Mouse (Mus musculus): ENCODE results near the gene Ccr4.

Gene Ccr4

DNA sequence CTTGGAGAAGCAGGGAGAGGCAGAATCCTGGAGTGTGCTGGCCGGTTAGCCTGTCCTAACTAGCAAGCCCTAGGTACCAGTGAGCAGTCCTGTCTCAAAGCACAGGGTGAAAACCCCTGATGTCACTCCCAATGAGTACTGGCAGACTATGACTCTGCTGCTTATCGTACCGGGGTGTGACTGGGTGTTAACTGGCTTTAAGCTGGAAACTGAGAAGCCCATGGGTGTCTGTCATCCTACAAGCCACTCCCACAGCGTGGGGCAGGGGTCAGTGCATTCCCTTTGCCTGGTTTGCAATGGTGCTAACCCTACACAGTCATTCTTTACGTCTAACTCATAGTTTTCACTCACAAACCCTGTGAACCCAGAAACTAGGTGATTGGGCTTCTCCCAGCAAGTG lies 36.5 kb downstream of the Ccr4 start:
- no peak for DNase-seq

DNA sequence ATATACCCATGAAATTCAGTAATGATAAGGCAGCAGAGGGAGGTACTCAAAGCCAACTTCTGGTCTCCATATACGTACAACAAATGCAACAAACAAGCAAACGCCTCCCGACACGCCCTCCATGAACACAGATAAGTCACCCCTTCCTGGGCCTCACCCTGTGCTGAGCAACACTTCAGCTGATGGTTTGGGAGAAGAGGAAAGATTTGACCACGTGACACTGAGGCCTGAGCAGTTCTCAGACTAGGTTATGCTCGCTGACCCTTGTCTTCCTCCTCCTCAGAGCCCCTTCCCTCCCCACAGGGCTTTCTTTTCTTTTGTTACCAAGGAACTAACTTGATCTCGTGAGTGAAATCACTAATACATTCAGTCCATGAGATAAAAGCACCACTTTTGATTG lies 37.8 kb downstream of the Ccr4 start:
- no peak for DNase-seq

DNA sequence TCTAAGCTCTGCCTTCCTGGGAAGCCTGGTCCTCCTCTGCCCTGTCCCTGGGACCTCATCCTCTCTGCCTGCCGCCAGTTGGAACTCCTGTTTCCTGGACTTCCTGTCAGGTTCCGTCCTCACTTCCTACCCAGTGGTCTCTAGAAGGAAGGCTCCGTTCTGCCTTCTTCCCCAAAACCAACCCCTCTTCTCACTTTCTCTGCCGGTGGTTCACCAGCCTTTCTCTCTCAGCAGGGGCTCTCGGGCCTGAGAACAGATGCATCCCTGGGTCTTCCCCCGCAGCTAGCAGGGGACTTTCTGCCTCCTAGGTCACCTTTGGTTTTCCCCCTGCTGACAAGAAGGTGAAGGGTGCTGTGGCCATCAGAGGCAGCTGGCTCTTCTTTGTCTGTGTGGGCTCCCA lies 39.3 kb downstream of the Ccr4 start:
- no peak for DNase-seq

DNA sequence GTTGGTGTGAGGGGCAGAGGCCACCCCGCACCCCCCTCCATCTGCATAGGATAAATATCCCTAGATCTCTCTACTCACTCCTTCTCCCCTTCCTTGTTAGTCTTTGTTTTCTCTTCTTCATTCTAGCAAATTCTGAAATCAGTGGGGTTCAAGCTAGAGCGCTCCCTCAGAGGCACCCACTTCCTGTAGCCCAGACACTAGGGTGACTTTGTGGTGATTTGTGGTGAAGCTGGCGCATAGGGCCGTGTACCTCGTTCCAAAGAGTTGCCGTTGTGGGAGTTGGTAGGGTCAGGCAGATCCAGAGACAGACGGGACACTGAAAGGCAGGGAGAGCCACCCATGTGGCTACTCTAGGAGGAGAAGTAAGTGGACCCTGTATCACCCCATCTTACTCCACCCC lies 42.1 kb downstream of the Ccr4 start:
- no peak for DNase-seq

DNA sequence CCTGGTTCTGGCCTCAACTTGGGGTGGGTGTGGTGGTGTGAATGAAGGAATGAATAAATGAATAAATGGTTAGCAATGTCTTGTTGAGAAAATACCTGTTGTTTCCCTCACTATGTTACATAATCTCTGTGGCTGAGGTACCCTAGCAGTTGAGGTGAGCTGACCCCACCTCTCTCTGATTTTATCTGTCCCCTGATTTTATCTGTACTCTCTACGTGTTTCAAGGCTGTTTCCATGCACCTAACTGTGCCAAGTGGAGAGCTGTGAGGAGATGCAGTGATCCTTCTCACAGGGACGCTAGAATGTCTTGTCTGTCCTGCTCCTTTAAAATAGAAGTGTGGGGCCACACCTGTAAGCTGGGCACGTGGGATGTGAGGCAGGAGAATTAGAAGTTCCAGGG lies 46.3 kb downstream of the Ccr4 start:
- DNase-seq = no peak

DNA sequence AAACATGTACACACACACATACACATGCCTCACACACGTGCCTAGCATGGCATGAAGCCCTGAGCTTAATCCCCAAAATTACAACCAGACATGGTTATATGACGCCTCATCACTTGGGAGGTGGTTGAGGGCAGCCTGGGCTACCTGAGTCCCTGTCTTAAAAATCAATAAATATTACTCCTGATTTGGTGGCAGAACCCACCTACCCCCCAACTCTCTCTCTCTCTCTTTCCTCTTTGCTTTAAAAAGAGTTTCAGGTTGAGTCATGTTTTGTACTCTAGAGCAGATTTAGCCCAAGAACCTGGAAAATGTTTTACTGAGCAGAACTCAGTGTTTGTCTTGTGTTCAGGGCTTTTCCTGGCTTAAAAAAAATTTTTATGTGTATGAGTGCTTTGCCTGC lies 49.3 kb downstream of the Ccr4 start:
- no peak for DNase-seq

DNA sequence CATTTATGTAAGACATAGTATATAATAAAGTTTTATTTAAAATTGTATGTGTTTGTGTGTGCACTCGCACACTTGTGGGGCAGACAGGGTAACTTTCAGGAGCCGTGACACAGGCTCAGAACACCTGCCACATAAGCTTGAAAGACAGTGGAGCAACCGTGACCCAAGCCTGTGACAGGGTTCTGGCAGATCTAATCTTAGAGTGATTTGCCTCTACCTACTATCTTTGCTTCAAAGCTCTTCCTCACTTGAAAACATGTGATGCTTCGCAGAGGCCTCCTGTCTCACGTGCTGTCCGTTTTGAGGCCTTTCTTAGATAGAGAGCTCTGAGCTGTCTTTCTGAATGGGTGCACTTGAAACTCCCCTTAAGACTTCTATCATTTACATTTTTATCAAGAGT lies 52.3 kb downstream of the Ccr4 start:
- peak; percentile 36 to 67 for DNase-seq

DNA sequence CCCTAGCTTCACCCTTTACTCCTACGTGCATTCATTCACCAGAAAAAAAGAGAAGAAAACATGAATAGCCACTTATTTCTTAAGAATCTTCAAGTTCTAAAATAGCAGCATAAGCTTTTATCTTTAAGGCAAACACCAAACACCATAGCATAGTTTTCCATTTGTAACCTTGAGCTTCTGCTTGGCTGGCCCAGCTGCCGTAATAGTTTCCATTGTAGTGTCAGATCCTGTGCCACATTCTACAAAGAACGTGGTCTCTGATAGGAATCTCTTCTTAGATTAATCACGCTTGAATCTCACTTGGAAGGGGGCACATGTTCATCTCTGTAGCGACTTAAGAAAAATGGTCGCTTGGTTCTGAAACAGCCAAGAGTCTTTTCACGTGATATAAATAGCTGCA lies 53.1 kb downstream of the Ccr4 start:
- peak in 1 of 2 experiments; percentile 31 for DNase-seq

DNA sequence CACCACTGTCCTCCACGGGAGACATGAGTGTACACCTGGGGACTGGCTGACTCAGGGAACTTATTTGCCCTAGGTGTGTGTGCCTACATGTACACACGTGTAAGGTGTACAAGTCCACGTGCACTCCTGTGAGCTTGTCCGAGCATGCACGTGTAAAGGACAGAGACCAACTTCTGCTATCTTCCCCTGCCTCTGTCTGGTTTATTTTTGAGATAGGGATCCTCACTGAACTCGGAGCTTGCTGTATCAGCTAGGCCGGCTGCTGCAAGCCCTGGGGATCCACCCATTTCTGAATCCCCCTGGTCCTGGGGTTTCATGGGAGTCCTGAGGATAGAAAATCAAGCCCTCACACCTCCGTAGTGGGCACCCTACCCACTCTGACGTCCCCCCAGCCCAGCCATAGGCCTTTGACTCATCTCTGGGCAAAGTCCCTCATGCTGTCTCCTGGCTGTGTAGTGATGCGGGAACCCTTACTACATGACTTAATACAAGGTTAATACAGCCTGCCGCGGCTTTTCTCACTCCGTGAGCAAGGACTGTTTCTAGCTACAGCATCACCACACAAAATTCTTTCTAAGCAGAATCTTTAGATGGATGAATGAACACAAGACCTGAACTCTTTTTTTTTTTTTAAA lies 55.5 kb downstream of the Ccr4 start:
- no peak for DNase-seq

DNA sequence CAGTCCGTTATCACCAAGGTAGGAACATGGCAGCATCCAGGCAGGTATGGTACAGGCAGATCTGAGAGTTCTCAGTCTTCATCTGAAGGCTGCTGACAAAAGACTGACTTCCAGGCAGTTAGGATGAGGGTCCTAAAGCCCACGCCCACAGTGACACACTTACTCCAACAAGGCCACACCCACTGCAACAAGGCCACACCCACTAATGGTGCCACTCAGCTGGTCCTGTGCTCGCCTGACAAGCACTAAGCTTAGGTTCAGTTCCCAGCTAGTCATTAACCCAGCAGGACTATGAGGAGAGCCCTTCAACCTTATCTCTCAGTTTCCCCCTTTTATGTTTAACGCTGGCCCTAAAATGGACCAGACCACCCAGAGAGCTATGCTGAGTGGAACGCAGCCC lies 56.0 kb downstream of the Ccr4 start:
- no peak for DNase-seq

DNA sequence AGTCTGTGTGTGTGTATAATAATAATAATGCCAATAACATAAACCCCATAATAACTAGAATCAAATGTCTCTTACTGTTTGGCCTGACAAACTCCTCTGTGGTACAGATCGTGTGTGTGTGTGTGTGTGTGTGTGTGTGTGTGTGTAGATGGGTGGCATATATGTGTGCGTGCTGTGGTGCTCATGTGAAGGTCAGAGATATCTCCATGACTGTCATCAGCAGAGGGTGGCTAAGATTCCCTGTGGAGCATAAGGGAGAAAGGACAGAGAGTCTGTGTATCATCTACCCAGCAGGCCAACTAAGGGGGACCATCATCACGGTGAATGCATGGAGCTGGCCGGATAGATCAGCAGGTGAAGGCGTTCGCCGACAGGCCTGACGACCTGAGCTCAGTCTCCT lies 57.8 kb downstream of the Ccr4 start:
- DNase-seq = no peak

DNA sequence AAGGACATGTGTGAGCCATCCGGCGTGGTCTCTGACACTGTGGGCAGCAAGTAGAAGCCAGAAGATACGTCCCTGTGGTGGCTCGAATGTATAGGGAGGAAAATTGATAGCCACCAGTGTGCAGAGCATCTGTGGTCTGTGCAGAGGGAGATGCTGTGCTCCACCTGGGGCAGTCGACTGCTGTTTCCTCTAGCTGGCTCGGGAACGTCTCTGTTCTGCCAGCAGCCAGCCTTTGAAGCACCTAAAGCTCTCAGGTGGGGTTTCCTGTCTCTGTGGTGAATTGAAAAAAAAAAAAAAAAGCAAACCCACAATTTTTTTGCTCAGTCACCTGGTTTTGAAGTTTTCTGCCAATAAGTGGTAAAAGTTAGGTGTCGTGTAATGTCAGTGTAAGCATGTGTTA lies 61.4 kb downstream of the Ccr4 start:
- DNase-seq = peak; percentile 78 to 88

DNA sequence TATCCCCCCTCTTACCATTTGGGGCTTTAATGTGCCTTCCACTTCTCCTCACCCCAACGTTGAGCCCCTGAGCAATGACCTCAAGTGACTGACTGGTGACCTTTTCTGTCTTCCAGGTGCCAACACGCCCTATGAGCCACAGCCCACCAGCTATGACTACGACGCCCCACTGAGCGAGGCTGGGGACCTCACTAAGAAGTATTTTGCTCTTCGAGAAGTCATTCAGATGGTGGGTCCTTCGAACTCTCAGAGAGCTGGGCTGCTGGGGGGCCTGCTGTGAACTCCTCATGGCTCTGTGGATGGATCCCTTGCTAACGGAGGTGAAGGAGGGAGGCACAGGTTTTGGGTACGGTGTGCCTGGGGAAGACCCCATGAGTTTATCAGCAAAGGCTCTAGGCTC lies 61.8 kb downstream of the Ccr4 start:
- peak in 1 of 2 experiments; percentile 27 for DNase-seq

DNA sequence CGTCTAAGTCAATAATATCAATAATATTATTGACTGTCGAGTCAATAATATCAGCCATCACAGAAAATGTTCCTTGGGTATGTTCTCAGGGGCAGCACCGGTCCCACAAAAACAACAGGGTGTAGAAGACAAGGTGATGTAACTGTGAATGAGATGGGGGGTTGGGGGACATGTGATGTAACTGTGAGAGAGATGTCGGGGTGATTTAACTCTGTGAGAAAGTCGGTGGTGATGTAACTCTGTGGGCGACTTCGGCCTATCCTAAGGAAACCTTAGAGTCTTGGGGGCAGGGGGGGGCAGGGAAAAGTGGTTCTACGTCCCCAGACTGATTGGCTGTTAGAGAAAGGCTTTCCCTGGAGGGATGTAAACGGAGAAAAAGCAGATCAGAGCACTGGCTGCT lies 62.5 kb downstream of the Ccr4 start:
- DNase-seq = no peak

DNA sequence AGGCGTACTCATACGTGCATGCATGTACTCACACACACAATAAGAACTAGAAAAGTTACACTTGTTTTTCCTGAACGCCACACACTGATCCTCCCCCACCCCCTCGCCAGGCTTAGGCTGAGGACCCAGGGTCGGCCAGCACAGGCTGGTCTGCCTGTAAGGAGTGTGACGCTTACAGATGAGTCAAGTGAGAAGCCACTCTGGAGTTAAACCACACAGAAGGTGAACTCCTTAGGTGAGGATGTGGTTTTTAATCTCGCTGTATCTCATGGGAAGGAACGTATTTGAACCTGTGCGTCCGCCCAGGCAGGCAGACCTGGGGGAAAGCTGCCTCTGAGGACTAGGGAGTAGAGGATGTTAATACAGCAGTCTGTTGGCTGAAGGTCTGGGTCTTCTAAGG lies 64.2 kb downstream of the Ccr4 start:
- DNase-seq = peak; percentile 34 to 66
